Mouse (Mus musculus): ENCODE results near the gene Ros1.

DNA sequence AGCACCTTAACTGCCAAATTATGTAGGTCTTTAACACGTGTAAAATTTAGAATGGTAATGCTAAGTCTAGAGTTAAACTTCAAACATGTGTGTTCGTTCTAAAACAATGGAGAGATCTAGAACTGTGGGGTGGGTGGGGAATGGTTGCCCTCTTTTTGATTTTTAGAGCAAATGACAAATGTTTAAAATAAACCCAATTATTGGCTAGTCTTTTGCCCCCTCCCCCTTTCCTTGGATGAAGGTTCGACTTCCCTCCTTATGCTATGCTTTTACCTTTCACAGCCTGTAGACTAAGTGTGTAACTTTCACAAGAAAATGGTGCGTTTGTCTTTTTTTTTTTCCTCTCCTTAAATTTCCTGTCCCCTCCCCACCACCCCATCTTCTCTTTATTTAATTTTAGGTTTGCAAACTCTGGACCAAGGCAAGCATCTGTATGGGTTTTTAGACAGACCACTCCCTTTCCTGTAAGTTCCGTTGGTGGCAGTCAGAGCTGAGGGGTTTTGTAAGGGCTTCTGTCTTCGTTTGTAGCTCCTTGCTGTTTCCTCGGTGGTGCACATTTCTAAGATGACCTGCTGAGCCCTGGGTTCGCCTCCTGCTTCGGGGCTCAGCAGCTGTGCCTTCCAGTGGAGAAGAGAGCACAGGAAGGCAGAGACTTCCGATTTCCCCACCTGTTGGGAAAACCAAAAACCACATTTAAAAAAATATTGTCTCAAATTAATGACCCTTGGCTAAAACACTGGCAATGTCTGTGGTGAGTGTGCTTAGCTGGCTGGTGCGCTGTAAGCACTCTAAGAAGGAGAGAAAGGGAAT lies 166.3 kb downstream of the Ros1 start:
- no peak for TF ChIP-seq POLR2A (IDR thresholded peaks at IDR 0.05; ENCODE audit: extremely low read depth, insufficient read depth, low read length)
- TF ChIP-seq CTCF (IDR thresholded peaks at IDR 0.05; ENCODE audit: low read depth, low read length), result no peak
